Mouse (Mus musculus): ENCODE measurements around the gene 2410004B18Rik.

- no peak for TF ChIP-seq CTCF (IDR thresholded peaks at IDR 0.05; ENCODE audit: low read depth, low read length)
- no peak for TF ChIP-seq POLR2A (IDR thresholded peaks at IDR 0.05; ENCODE audit: extremely low read depth, insufficient read depth, low read length)
These were observed 37.2 kb downstream of the 2410004B18Rik start for GRCm38 (mm10) chr3:145974986-145975385.
